Mouse (Mus musculus): Measurements from ENCODE around the gene Tvp23a.

DNA sequence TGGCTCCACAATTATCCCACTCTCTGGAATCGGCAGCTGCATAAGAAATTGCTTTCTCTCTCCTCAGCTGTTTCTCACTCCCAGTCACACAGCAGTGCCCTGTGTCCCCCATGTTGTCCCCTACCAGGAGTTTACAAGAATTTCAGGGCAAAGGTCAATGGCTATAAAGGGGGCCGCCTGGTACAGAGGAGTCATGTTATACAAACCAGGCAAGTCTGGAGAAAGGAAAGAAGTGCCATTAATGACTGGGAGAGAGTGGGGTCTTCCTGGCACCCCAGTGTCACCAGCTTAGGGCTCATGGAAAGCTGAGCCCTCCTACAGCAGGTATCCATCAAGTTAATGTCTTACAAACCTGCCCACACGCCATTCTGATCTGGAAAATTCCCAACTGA lies 7.4 kb upstream of the Tvp23a start:
- TF ChIP-seq EP300 (optimal IDR thresholded peaks at IDR 0.05) (no peak), CTCF (IDR thresholded peaks at IDR 0.05; ENCODE audit: low read depth) (no peak)

All from stomach, postnatal 0 days (tissue).